Mouse (Mus musculus): ENCODE measurements around the gene Armh3. TPM values are rescaled to one million over a fixed set of nuclear protein-coding genes. Genes with fewer than 3 reads are reported as not detected.

Armh3 gene
- total and polyA plus RNA-seq, 3 experiments, result 1.1 to 4.9 (median 1.9) TPM

DNA sequence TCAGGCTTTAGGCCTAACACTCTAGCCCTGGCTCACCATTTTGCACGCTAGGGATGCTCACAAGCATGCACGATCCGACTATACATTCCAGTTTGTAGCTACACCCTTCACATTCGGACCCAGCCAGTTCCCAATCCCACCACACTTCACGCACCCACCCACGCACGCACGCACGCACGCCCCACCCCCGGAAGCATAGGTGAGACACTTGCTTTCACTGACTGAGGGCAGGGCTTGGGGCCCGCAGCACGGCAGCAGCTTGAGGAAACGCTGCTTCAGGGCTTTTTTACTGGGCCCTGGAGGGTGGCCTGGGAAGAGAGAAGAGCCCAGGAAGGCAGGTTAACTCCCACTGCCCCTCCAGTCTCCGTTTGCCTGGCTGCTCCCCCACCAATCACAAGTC, 201.4 kb downstream of the Armh3 start:
- Histone ChIP-seq H3K4me3 (replicated peaks in 1 of 3; ENCODE audit: low read depth in 2 of 3, low read length in 2 of 3, poor library complexity in 1 of 3) (no peak overlapping the region), H3K9me3 (replicated peaks; ENCODE audit: low read length) (peaks cover 10% of the 10 kb centered on the region), H3K4me1 (ENCODE audit: control insufficient read depth in 1 of 2, insufficient read depth in 2 of 2) (peaks cover 2 to 22% of the 10 kb centered on the region in 2 experiments; a peak in 2 of 4 replicates), H3K4me2 (ENCODE audit: insufficient read depth, low read depth, poor library complexity, severe bottlenecking) (no peak overlapping the region), H3K79me2 (replicated peaks; ENCODE audit: control insufficient read depth, extremely low read depth, insufficient read depth, poor library complexity, severe bottlenecking) (no peaks in the 10 kb centered on the region), H3K27ac (ENCODE audit: insufficient read depth, low read depth) (no peak overlapping the region), H3K9ac (ENCODE audit: insufficient read depth, low read depth) (no peak overlapping the region), H3K27me3 (replicated peaks) (no peaks in the 10 kb centered on the region), H3K36me3 (replicated peaks in 1 of 2; ENCODE audit: control insufficient read depth in 1 of 2, insufficient read depth in 1 of 2, low read length in 1 of 2) (no peaks in the 10 kb centered on the region)
- no peak for TF ChIP-seq IRF4 (IDR thresholded peaks at IDR 0.05; ENCODE audit: low read depth, low read length)
- TF ChIP-seq MEF2A (IDR thresholded peaks at IDR 0.05; ENCODE audit: borderline replicate concordance, low read depth, low read length), result no peak
- TF ChIP-seq ZNF384 (IDR thresholded peaks at IDR 0.05; ENCODE audit: low read depth, low read length), result no peak
- TF ChIP-seq NELFE (IDR thresholded peaks at IDR 0.05; ENCODE audit: low read depth, low read length), result no peak
- no peak for TF ChIP-seq SMC3 (IDR thresholded peaks at IDR 0.05; ENCODE audit: low read depth, low read length)
- TF ChIP-seq EP300 (IDR thresholded peaks at IDR 0.05; ENCODE audit: low read length), result no peak
- no peak for TF ChIP-seq UBTF (IDR thresholded peaks at IDR 0.05; ENCODE audit: low read depth, low read length)
- no peak for TF ChIP-seq BHLHE40 (IDR thresholded peaks at IDR 0.05; ENCODE audit: low read depth, low read length)
- no peak for TF ChIP-seq MAFK (IDR thresholded peaks at IDR 0.05; ENCODE audit: insufficient replicate concordance, low read length)
- no peak for TF ChIP-seq E2F4 (IDR thresholded peaks at IDR 0.05; ENCODE audit: insufficient replicate concordance, low read depth, low read length)
- no peak for TF ChIP-seq CTCF (conservative IDR thresholded peaks at IDR 0.05 in 1 of 2, IDR thresholded peaks at IDR 0.05 in 1 of 2; ENCODE audit: low read depth in 2 of 2, low read length in 2 of 2)
- no peak for TF ChIP-seq MXI1 (IDR thresholded peaks at IDR 0.05; ENCODE audit: low read depth, low read length)
- no peak for TF ChIP-seq SIN3A (IDR thresholded peaks at IDR 0.05; ENCODE audit: low read length)
- no peak for TF ChIP-seq PAX5 (IDR thresholded peaks at IDR 0.05; ENCODE audit: low read length)
- no peak for TF ChIP-seq POLR2AphosphoS2 (IDR thresholded peaks at IDR 0.05; ENCODE audit: low read depth, low read length)
- TF ChIP-seq MAZ (IDR thresholded peaks at IDR 0.05; ENCODE audit: low read depth, low read length), result no peak
- DNase-seq (ENCODE audit: extremely low read depth), result no peak
- dilution Hi-C loops (cut with MboI; ENCODE audit: extremely low pct_ligation_motif_present, extremely low pct_unique_long_range_greater_than_20kb, low sequenced_read_pairs), result no loop called here
- in situ Hi-C loops (cut with MboI; ENCODE audit: low pct_ligation_motif_present, low pct_unique_long_range_greater_than_20kb, low sequenced_read_pairs), result no loop called here

DNA sequence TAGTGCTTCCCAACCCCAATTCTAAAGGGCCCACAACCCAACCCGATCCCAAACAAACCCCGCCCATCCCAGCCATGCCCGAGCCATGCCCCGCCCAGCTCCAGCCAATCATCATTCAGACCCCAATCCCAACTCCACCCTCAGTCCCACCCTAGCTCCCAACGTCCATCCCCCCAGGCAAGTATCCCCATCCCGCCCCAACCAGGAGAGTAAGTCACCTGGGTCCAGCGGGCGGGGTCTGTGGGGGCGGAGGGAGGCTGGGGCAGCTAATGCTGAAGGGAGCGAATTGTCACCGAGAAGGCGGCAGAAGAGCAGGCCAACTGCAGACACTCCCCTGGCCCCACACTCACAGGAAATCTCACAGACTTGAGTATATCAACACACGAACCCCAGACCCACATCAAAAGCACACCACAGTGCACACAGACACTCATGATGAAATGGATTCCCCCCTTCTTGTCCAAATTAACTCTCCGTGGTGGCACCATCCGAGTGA, 202.2 kb downstream of the Armh3 start:
- peaks cover 10% of the 10 kb centered on the region for H3K9me3 ChIP-seq (replicated peaks; ENCODE audit: low read length)
- peaks cover 2 to 22% of the 10 kb centered on the region in 2 experiments; a peak in 2 of 4 replicates for H3K4me1 ChIP-seq (ENCODE audit: control insufficient read depth in 1 of 2, insufficient read depth in 2 of 2)
- no peak overlapping the region for H3K4me3 ChIP-seq (replicated peaks in 1 of 3; ENCODE audit: low read depth in 2 of 3, low read length in 2 of 3, poor library complexity in 1 of 3)
- H3K9ac ChIP-seq (ENCODE audit: insufficient read depth, low read depth), result no peak overlapping the region
- no peak overlapping the region for H3K4me2 ChIP-seq (ENCODE audit: insufficient read depth, low read depth, poor library complexity, severe bottlenecking)
- no peaks in the 10 kb centered on the region for H3K79me2 ChIP-seq (replicated peaks; ENCODE audit: control insufficient read depth, extremely low read depth, insufficient read depth, poor library complexity, severe bottlenecking)
- H3K27ac ChIP-seq (ENCODE audit: insufficient read depth, low read depth), result no peak overlapping the region
- no peaks in the 10 kb centered on the region for H3K27me3 ChIP-seq (replicated peaks)
- TF ChIP-seq RCOR1 (conservative IDR thresholded peaks at IDR 0.05; ENCODE audit: low read depth, low read length), result no peak
- no peak for TF ChIP-seq NELFE (IDR thresholded peaks at IDR 0.05; ENCODE audit: low read depth, low read length)
- TF ChIP-seq ELF1 (IDR thresholded peaks at IDR 0.05; ENCODE audit: low read depth, low read length), result no peak
- TF ChIP-seq SMC3 (IDR thresholded peaks at IDR 0.05; ENCODE audit: low read depth, low read length), result no peak
- no peak for TF ChIP-seq ETS1 (conservative IDR thresholded peaks at IDR 0.05; ENCODE audit: low read depth, low read length)
- TF ChIP-seq POLR2AphosphoS2 (IDR thresholded peaks at IDR 0.05; ENCODE audit: low read depth, low read length), result no peak
- no peak for TF ChIP-seq MEF2A (IDR thresholded peaks at IDR 0.05; ENCODE audit: borderline replicate concordance, low read depth, low read length)
- TF ChIP-seq TCF12 (IDR thresholded peaks at IDR 0.05; ENCODE audit: low read depth, low read length), result no peak
- no peak for TF ChIP-seq MAX (IDR thresholded peaks at IDR 0.05; ENCODE audit: low read length)
- TF ChIP-seq NRF1 (IDR thresholded peaks at IDR 0.05; ENCODE audit: low read depth, low read length), result no peak
- no peak for TF ChIP-seq GABPA (IDR thresholded peaks at IDR 0.05; ENCODE audit: insufficient replicate concordance, low read depth, low read length)
- TF ChIP-seq USF1 (IDR thresholded peaks at IDR 0.05; ENCODE audit: low read depth, low read length), result no peak
- TF ChIP-seq MXI1 (IDR thresholded peaks at IDR 0.05; ENCODE audit: low read depth, low read length), result no peak
- no peak for TF ChIP-seq ZKSCAN1 (IDR thresholded peaks at IDR 0.05; ENCODE audit: borderline replicate concordance, low read depth, low read length)
- TF ChIP-seq CTCF (conservative IDR thresholded peaks at IDR 0.05 in 1 of 2, IDR thresholded peaks at IDR 0.05 in 1 of 2; ENCODE audit: low read depth in 2 of 2, low read length in 2 of 2), result no peak
- TF ChIP-seq IRF4 (IDR thresholded peaks at IDR 0.05; ENCODE audit: low read depth, low read length), result no peak
- no peak for TF ChIP-seq ZNF384 (IDR thresholded peaks at IDR 0.05; ENCODE audit: low read depth, low read length)
- no peak for TF ChIP-seq RAD21 (IDR thresholded peaks at IDR 0.05; ENCODE audit: low read depth, low read length)
- no peak for TF ChIP-seq HCFC1 (IDR thresholded peaks at IDR 0.05; ENCODE audit: low read depth, low read length)
- TF ChIP-seq E2F4 (IDR thresholded peaks at IDR 0.05; ENCODE audit: insufficient replicate concordance, low read depth, low read length), result no peak
- dilution Hi-C loops (cut with MboI; ENCODE audit: extremely low pct_ligation_motif_present, extremely low pct_unique_long_range_greater_than_20kb, low sequenced_read_pairs) (no loop called here), in situ Hi-C loops (cut with MboI; ENCODE audit: low pct_ligation_motif_present, low pct_unique_long_range_greater_than_20kb, low sequenced_read_pairs) (no loop called here)
- no peaks in the 10 kb centered on the region for H3K36me3 ChIP-seq (replicated peaks in 1 of 2; ENCODE audit: control insufficient read depth in 1 of 2, insufficient read depth in 1 of 2, low read length in 1 of 2)
- DNase-seq (ENCODE audit: extremely low read depth), result no peak

Measured in CH12.LX (cell line).